Mouse (Mus musculus): ENCODE results near the gene Evi2b. TPM values are rescaled to one million over a fixed set of nuclear protein-coding genes. Genes with fewer than 3 reads are reported as not detected.
A peak's percentile ranks its signal among the peaks of the same experiment; 100 is the strongest.

The Evi2b gene
- polyA plus RNA-seq, 1 experiment, result 0.79 TPM

GRCm38 (mm10) chr11:79529226-79529625 is 5.7 kb upstream of the Evi2b start:
- H3K4me1 ChIP-seq (ENCODE audit: control insufficient read depth, insufficient read depth, insufficient read length, low read length), result peaks cover 8% of the 10 kb centered on the region
- H3K4me3 ChIP-seq (ENCODE audit: insufficient read depth, low read depth, low read length), result no peak overlapping the region; the same call in 1 of the 2 replicates
- no peak overlapping the region for H3K27ac ChIP-seq (replicated peaks; ENCODE audit: low read depth, low read length)

DNA sequence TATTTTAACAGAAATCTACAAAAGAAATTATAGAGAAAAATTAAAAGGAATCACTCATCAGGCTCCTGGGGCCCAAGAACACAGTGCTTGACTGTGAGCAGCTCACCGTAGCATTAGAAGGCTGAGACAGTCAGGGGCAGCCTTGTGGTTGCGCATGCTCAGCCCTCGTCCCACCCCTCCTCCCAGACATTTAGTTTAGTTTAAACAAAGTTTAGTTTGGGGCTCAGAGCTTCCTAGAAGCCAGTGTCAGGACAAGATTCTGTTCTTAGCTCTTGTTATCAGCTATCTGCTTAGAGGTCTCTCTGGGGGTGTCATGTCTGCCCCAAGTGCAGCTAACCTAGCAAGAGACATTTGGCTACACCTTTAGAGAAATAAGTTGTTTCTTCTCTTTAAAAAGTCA is 5.0 kb upstream of the Evi2b start:
- H3K27ac ChIP-seq (replicated peaks; ENCODE audit: low read depth, low read length), result peak overlapping the region; percentile 72
- H3K4me1 ChIP-seq (ENCODE audit: control insufficient read depth, insufficient read depth, insufficient read length, low read length), result peaks cover 3% of the 10 kb centered on the region; the same call in 1 of the 2 replicates
- H3K4me3 ChIP-seq (ENCODE audit: insufficient read depth, low read depth, low read length), result 0 out of 2 replicates have a peak overlapping the region, but pooled peaks have one; percentile 14

DNA sequence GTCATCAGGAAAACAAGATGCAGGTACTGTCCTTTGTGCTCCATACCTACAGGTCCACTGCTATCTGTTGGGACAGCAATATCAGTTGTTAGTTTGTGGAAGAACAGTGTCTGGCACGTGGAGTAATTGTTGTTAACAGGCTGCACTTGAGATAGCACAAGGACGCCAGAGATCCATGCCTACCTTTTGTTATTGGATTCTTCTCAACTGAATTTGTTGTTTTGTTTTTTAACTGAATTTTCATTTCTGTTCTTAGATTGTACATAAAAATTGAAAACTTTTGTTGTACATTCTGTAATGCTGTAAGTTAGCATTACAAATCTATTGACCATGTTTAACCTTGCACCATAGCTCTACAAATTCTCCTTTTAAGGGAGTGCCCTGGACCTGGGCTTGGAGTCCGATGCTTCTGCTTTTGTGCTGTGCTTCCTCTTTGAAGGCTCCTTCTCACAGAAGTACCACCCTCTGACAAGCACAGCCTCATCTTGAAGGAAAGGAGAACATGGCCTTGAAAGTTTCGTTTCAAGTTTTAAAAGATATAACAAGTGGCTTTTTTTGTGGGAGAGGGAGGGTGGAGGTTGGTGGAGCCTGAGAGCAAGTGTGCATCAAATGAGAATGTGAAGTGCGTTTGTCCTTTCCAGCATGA is 4.3 kb upstream of the Evi2b start:
- H3K4me3 ChIP-seq (ENCODE audit: insufficient read depth, low read depth, low read length), result no peak overlapping the region
- peak overlapping the region; percentile 72 for H3K27ac ChIP-seq (replicated peaks; ENCODE audit: low read depth, low read length)
- no peaks in the 10 kb centered on the region for H3K4me1 ChIP-seq (ENCODE audit: control insufficient read depth, insufficient read depth, insufficient read length, low read length)

DNA sequence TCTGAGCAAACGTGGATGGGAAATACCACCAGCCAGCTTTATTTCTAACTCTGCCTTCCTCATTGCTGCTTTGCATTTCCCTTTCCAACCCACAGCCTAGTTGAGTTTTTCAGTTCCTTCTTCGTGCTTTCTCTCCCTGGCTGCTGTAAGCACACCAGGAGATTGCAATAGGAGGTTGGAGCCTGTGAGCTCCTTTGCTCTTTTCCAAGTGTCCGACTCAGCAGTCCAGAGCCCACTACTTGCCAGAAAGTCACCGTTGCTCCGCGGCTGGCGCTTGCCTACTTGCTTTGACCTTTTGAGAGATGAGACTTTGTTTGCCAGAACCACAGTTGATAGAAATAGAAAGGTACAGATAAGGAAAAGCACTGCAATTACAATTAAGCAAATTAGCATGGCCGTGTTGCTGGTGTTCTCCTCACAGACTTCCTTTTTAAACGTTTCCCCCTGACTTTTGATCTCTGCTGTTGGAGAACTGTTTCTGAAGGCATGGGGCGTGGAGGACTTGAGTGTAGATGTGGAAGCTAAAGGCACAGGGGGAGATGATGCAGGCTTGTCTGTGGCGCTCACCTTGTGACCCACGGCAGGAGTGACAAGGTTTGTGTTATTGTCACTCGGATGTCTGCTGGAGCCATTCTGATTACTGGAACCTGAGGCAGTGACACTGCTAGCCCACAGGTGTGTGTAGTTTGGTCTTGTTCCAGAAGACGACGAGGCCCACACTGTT is 3.6 kb upstream of the Evi2b start:
- H3K27ac ChIP-seq (replicated peaks; ENCODE audit: low read depth, low read length), result peak overlapping the region; percentile 67
- H3K4me3 ChIP-seq (ENCODE audit: insufficient read depth, low read depth, low read length), result no peak overlapping the region
- H3K4me1 ChIP-seq (ENCODE audit: control insufficient read depth, insufficient read depth, insufficient read length, low read length), result no peaks in the 10 kb centered on the region

DNA sequence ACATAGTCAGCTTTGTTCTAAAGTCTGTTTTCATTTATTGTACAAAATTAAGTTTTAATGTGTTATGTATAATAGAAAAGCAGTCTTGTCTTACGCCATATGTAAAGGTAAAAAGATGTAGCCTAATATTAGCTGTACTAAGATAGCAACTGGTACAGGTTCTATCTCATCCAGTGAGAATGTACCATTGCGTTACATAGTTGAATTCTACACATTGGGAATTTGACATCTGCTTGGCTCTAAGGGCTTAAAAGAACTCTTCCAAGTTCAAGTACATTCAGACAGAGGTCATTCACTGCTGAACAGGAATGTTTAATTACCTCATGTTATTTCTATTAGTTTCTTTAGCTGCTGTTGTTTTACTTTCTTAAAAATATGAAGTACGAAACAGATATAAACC is 3.0 kb upstream of the Evi2b start:
- no peak overlapping the region for H3K4me3 ChIP-seq (ENCODE audit: insufficient read depth, low read depth, low read length)
- no peak overlapping the region for H3K27ac ChIP-seq (replicated peaks; ENCODE audit: low read depth, low read length)
- H3K4me1 ChIP-seq (ENCODE audit: control insufficient read depth, insufficient read depth, insufficient read length, low read length), result no peaks in the 10 kb centered on the region

DNA sequence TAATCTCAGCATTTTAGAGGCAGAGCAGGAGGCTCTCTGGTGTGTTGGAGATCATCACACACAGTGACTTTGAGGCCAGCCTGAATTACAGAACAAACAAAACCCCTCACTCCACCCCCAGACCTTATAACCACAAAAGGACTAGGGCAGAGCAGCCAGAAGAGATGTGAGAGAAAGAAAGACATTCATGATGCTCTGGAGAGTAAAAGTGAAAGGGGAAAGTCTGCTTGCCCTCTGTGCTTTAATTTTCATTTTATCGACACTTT is 681 bp upstream of the Evi2b start:
- Histone ChIP-seq H3K27ac (replicated peaks; ENCODE audit: low read depth, low read length) (peak overlapping the region; percentile 49; the same call in 1 of the 2 replicates), H3K4me1 (ENCODE audit: control insufficient read depth, insufficient read depth, insufficient read length, low read length) (no peaks in the 10 kb centered on the region), H3K4me3 (ENCODE audit: insufficient read depth, low read depth, low read length) (no peak overlapping the region)

DNA sequence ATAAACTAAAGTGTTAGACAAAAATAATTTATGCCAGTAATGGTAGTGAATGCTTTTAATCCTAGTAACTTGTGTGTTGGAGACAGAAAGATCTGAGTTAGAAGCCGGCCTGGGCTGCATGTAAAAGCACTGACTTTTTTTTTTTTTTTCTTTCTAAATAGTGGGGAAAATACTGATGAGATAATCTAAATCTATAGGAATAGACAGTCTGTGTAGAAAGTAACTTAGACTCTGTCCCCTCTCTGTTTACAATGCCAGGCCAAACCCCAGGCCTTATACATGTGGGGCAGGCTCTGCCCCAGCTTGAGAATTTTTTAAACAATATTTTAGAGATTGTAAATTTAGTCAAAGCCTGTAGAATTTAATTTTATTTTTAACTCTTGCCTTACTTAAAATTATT is 618 bp downstream of the Evi2b start:
- H3K27ac ChIP-seq (replicated peaks; ENCODE audit: low read depth, low read length), result no peak overlapping the region
- H3K4me1 ChIP-seq (ENCODE audit: control insufficient read depth, insufficient read depth, insufficient read length, low read length), result no peaks in the 10 kb centered on the region
- H3K4me3 ChIP-seq (ENCODE audit: insufficient read depth, low read depth, low read length), result no peak overlapping the region

GRCm38 (mm10) chr11:79521930-79522329 is 1.6 kb downstream of the Evi2b start:
- Histone ChIP-seq H3K4me3 (ENCODE audit: insufficient read depth, low read depth, low read length) (no peak overlapping the region), H3K27ac (replicated peaks; ENCODE audit: low read depth, low read length) (no peak overlapping the region), H3K4me1 (ENCODE audit: control insufficient read depth, insufficient read depth, insufficient read length, low read length) (no peaks in the 10 kb centered on the region)

DNA sequence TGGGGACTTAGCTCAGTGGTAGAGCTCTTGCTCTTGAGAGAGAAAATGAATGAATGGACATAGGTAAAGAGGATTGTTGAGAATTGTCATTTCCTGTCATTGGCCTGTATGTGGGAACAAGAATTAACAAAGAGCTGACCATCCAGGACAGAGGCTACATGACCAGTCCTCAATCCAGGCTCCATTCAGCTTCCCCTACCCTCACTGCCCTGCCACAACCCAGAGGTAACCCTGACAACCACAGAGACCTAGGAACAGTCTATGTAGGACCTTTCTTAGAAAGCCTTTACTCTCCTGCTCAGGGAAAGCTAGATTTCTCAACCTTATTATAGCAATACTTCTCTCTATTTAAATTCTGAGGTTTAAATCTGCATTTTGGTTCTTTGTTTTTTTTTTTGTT is 2.8 kb downstream of the Evi2b start:
- no peaks in the 10 kb centered on the region for H3K4me1 ChIP-seq (ENCODE audit: control insufficient read depth, insufficient read depth, insufficient read length, low read length)
- H3K27ac ChIP-seq (replicated peaks; ENCODE audit: low read depth, low read length), result no peak overlapping the region
- H3K4me3 ChIP-seq (ENCODE audit: insufficient read depth, low read depth, low read length), result no peak overlapping the region

- no peak overlapping the region for H3K27ac ChIP-seq (replicated peaks; ENCODE audit: low read depth, low read length)
- H3K4me3 ChIP-seq (ENCODE audit: insufficient read depth, low read depth, low read length), result no peak overlapping the region
- no peaks in the 10 kb centered on the region for H3K4me1 ChIP-seq (ENCODE audit: control insufficient read depth, insufficient read depth, insufficient read length, low read length)
Measured at GRCm38 (mm10) chr11:79519878-79520291, 3.7 kb downstream of the Evi2b start.

GRCm38 (mm10) chr11:79519299-79519698 is 4.3 kb downstream of the Evi2b start:
- H3K27ac ChIP-seq (replicated peaks; ENCODE audit: low read depth, low read length), result peak overlapping the region; percentile 31; the same call in 1 of the 2 replicates
- no peaks in the 10 kb centered on the region for H3K4me1 ChIP-seq (ENCODE audit: control insufficient read depth, insufficient read depth, insufficient read length, low read length)
- H3K4me3 ChIP-seq (ENCODE audit: insufficient read depth, low read depth, low read length), result no peak overlapping the region

DNA sequence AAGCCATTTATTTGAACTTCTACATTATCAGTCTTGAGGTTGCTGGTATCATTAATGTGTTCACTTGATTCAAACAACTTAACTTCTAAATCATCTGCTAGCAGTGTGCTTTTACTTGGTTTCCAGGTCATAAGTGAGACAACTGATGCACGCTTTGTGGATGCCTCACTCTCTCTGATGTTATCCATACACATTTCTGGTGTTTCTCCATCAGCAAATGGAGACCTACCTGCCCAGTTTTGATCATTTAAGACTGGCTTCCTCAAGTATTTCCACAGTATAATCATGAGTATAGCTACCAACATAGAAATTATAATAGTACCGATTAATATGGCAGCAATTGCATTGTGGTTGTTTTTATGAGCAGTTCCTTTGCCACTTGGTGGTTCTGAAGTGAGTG is 7.8 kb downstream of the Evi2b start:
- Histone ChIP-seq H3K4me3 (ENCODE audit: insufficient read depth, low read depth, low read length) (no peak overlapping the region), H3K27ac (replicated peaks; ENCODE audit: low read depth, low read length) (no peak overlapping the region), H3K4me1 (ENCODE audit: control insufficient read depth, insufficient read depth, insufficient read length, low read length) (no peaks in the 10 kb centered on the region)

- Histone ChIP-seq H3K4me1 (ENCODE audit: control insufficient read depth, insufficient read depth, insufficient read length, low read length) (no peaks in the 10 kb centered on the region), H3K27ac (replicated peaks; ENCODE audit: low read depth, low read length) (no peak overlapping the region), H3K4me3 (ENCODE audit: insufficient read depth, low read depth, low read length) (no peak overlapping the region)
Measured at GRCm38 (mm10) chr11:79515331-79515730, 8.2 kb downstream of the Evi2b start.

DNA sequence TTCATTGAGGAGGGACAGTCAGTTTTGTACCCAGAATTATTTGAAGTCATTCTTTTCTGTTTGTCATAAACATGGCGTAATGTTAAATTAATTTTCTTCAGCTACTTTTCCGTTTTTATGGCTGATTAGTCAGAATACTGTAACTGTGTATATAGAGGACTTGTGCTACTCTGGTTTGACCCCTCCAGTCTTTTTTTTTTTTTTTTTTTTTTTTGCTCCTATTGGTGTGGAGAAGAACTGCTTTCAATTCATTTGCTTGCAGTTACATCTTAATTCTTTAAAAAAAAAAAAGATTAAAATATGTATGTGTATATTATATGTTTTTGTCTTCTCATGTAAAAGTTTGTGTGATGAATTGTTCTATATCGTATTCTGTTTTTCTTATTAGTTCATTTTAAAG is 11.6 kb downstream of the Evi2b start:
- Histone ChIP-seq H3K4me1 (ENCODE audit: control insufficient read depth, insufficient read depth, insufficient read length, low read length) (no peaks in the 10 kb centered on the region), H3K4me3 (ENCODE audit: insufficient read depth, low read depth, low read length) (no peak overlapping the region), H3K27ac (replicated peaks; ENCODE audit: low read depth, low read length) (no peak overlapping the region)

- Histone ChIP-seq H3K4me3 (ENCODE audit: insufficient read depth, low read depth, low read length) (no peak overlapping the region), H3K4me1 (ENCODE audit: control insufficient read depth, insufficient read depth, insufficient read length, low read length) (no peaks in the 10 kb centered on the region), H3K27ac (replicated peaks; ENCODE audit: low read depth, low read length) (no peak overlapping the region)
Measured at GRCm38 (mm10) chr11:79504506-79504905, 19.1 kb downstream of the Evi2b start.

DNA sequence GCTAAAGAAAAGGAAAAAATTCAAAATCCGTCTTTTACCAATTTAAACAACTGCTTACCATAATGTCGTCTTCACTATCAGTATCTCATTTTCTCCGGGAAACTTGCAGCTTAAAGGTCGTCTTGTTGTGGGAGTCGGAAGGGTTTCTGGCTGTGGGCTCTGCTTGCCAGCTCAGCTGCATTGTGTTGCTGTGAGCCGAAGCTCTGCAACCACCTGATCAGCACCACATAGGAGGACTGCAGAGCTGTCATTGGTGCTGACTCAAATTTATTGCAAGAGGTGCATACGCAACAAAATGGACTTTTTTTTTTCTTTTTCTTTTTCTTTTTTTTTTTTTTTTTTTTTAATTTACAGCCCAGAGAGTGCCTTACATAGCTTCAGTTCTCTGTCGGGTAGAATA is 19.7 kb downstream of the Evi2b start, which contains the start of gene Omg:
Gene Omg, minus strand, starts transcription at position 240 of the 400 bp plus-strand sequence.
- no peak within 1 kb of the TSS for H3K27ac ChIP-seq (replicated peaks; ENCODE audit: low read depth, low read length)
- no peaks in the 10 kb centered on the region for H3K4me1 ChIP-seq (ENCODE audit: control insufficient read depth, insufficient read depth, insufficient read length, low read length)
- H3K4me3 ChIP-seq (ENCODE audit: insufficient read depth, low read depth, low read length), result no peak within 1 kb of the TSS

Data from brown adipose tissue, adult 24 weeks (tissue).